Mouse (Mus musculus): ENCODE measurements around the gene Gm960. TPM values are rescaled to one million over a fixed set of nuclear protein-coding genes. Genes with fewer than 3 reads are reported as not detected.
A peak's percentile ranks its signal among the peaks of the same experiment; 100 is the strongest.

Gene Gm960
- polyA plus RNA-seq, 1 experiment from 2014 or later: 5.2 TPM

DNA sequence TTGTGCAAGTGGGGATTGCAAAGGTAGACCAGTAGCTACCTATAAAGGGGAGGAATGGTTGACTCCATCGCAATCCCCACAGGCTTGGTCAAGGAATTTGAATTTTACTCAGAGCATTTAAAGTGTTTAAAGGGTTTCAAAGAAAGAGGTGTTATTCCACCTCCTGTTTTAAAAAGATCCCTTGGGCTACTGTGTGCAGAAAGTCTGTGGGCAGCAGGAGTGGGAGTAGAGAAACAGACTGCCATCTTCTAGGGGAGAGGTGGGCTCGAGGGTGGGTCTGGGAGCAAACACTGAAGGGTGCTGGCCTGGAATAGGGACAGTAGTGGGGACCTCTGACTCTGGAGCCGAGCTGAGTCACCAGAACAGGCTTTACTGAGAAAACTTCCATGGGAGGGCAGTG lies 34.6 kb upstream of the Gm960 start:
- no peak overlapping the region for H3K27ac ChIP-seq
- no peaks in the 10 kb centered on the region for H3K4me1 ChIP-seq
- H3K9me3 ChIP-seq: no peaks in the 10 kb centered on the region
- peaks cover 21% of the 10 kb centered on the region for H3K36me3 ChIP-seq
- H3K4me2 ChIP-seq: no peak overlapping the region
- H3K4me3 ChIP-seq: no peak overlapping the region
- ATAC-seq (ENCODE audit: insufficient number of reproducible peaks, insufficient read depth, low FRiP score, low TSS enrichment, low read depth): no peak
- WGBS: 77% methylated on average over 3 of the region's 3 CpGs
- no peak overlapping the region for H3K9ac ChIP-seq
- no peaks in the 10 kb centered on the region for H3K27me3 ChIP-seq

DNA sequence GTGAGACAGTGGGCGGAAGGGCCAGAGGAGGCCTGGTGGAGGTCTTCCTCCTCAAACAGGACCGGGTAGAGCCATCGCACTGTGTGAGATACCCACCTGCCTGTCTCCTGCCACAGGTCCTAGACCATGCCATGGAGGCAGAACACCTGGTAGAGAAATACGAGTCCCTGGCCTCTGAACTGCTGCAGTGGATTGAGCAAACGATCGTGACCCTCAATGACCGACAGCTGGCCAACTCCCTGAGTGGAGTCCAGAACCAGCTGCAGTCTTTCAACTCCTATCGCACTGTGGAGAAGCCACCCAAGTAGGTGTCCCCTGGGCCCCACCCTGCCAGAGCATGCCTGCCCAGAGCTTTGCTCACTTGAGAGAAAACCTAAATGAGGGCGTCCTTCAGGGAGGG lies 30.7 kb upstream of the Gm960 start:
- no peak overlapping the region for H3K27ac ChIP-seq
- H3K4me2 ChIP-seq: no peak overlapping the region
- WGBS: 91% methylated on average over 9 of the region's 9 CpGs
- no peak overlapping the region for H3K9ac ChIP-seq
- H3K36me3 ChIP-seq: peaks cover 10% of the 10 kb centered on the region
- no peak overlapping the region for H3K4me3 ChIP-seq
- H3K9me3 ChIP-seq: no peaks in the 10 kb centered on the region
- H3K27me3 ChIP-seq: no peaks in the 10 kb centered on the region
- no peaks in the 10 kb centered on the region for H3K4me1 ChIP-seq
- ATAC-seq (ENCODE audit: insufficient number of reproducible peaks, insufficient read depth, low FRiP score, low TSS enrichment, low read depth): no peak

DNA sequence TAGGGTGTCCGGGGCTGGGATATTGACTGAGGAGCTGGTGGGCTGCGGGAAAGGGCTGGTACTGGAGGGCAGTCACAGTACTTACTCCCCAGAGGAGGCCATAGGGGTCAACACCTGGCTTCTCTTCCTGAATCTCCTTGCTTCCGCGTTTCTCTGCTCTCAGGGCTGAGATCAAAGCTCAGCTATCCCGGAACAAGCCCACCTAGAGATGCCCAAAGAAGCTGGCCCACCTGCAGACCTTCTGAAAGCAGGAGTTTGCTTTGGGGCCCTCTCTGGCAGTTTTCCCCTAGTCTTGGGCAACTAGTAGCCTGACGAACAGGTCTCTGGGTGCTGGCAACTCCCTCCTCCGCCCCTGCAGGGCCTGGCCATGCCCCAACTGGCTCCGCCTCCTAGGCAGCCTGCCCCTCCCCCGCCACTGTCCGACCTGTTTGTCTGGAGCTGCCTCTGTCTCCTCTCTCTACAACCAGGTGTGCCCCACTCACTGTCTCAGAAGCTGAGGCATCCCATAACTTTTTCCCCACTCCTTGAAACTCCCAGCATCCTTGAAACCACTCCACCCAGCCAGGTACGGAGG lies 22.3 kb upstream of the Gm960 start:
- Histone ChIP-seq H3K4me1 (peaks cover 18% of the 10 kb centered on the region), H3K36me3 (no peaks in the 10 kb centered on the region), H3K4me3 (peak overlapping the region; percentile 28), H3K9me3 (no peaks in the 10 kb centered on the region), H3K4me2 (peak overlapping the region; percentile 47), H3K27me3 (peaks cover 11% of the 10 kb centered on the region; the same call in 1 of the 2 replicates), H3K9ac (peak overlapping the region; percentile 58), H3K27ac (peak overlapping the region; percentile 51; the same call in 1 of the 2 replicates)
- no peak for ATAC-seq (ENCODE audit: insufficient number of reproducible peaks, insufficient read depth, low FRiP score, low TSS enrichment, low read depth)
- 15% methylated on average over 11 of the region's 11 CpGs for WGBS

DNA sequence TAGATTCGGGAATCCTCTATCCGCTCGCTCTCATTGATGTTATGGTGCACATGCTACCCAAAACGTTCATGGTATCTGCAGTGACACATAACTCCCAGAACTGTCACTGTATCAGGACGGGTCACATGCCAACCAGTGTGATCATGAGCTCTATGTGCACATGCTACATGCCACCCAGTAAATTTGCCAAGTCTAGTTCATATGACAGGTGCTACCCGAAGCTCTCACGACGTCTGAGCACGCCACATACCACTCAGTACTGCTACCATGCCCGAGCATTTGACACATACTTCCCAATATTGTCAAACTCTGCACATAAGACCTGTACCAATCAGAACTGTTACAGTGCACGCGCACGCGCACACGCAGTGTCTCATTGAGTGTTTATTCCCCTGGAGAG lies 21.6 kb upstream of the Gm960 start:
- no peak overlapping the region for H3K4me3 ChIP-seq
- 0 out of 2 replicates have a peak overlapping the region, but pooled peaks have one; percentile 28 for H3K27ac ChIP-seq
- no peak overlapping the region for H3K4me2 ChIP-seq
- no peaks in the 10 kb centered on the region for H3K9me3 ChIP-seq
- WGBS: 74% methylated on average over 15 of the region's 15 CpGs
- no peak overlapping the region for H3K9ac ChIP-seq
- ATAC-seq (ENCODE audit: insufficient number of reproducible peaks, insufficient read depth, low FRiP score, low TSS enrichment, low read depth): no peak
- H3K36me3 ChIP-seq: no peaks in the 10 kb centered on the region
- H3K4me1 ChIP-seq: peaks cover 18% of the 10 kb centered on the region
- H3K27me3 ChIP-seq: peaks cover 15% of the 10 kb centered on the region

DNA sequence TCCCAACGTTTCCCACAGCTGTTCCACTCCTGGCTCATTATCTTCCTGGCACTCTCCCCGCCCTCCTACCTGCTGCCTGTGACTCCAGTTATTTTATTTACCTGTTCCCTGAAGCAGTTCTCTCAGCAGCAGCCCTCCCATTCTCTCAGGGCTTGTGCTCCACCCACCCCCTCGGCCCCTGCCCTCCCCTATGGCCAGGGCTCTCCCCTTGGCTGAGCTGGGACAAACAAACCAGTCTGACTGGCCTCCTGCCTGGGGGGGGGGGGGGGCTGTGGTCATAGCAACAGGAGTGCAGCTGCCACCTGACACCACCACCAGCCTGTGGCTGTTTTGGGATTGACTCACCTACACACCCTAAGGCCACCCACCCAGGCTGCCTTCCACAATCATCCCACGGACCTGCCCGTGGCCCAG lies 20.9 kb upstream of the Gm960 start:
- ATAC-seq (ENCODE audit: insufficient number of reproducible peaks, insufficient read depth, low FRiP score, low TSS enrichment, low read depth): peak; percentile 45; the same call in 1 of the 2 replicates
- no peaks in the 10 kb centered on the region for H3K9me3 ChIP-seq
- peaks cover 18% of the 10 kb centered on the region for H3K4me1 ChIP-seq
- H3K36me3 ChIP-seq: no peaks in the 10 kb centered on the region
- H3K27me3 ChIP-seq: peaks cover 23% of the 10 kb centered on the region
- no peak overlapping the region; the same call in 1 of the 2 replicates for H3K27ac ChIP-seq
- no peak overlapping the region for H3K9ac ChIP-seq
- WGBS: 18% methylated on average over 5 of the region's 5 CpGs
- no peak overlapping the region for H3K4me3 ChIP-seq
- no peak overlapping the region for H3K4me2 ChIP-seq

DNA sequence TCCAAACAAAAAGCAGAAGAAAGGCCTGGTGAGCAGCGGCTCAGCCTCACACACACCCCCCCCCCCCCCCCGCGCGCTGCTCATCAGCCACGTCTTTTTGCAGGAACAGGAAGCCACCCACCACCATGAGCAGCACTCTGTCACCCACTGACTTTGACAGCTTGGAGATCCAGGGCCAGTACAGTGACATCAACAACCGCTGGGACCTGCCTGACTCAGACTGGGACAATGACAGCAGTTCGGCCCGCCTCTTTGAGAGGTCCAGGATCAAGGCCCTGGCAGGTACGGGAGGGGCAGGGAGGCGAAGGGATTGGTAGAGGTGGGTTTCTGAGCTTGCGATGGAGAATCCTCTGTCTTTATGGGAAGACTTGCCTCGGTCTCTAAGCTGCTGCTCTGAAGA lies 20.2 kb upstream of the Gm960 start:
- Histone ChIP-seq H3K9ac (no peak overlapping the region), H3K4me3 (no peak overlapping the region), H3K4me1 (peaks cover 18% of the 10 kb centered on the region), H3K27ac (no peak overlapping the region), H3K27me3 (peaks cover 29% of the 10 kb centered on the region), H3K36me3 (no peaks in the 10 kb centered on the region), H3K4me2 (no peak overlapping the region), H3K9me3 (no peaks in the 10 kb centered on the region)
- 21% methylated on average over 12 of the region's 12 CpGs for WGBS
- ATAC-seq (ENCODE audit: insufficient number of reproducible peaks, insufficient read depth, low FRiP score, low TSS enrichment, low read depth): no peak

DNA sequence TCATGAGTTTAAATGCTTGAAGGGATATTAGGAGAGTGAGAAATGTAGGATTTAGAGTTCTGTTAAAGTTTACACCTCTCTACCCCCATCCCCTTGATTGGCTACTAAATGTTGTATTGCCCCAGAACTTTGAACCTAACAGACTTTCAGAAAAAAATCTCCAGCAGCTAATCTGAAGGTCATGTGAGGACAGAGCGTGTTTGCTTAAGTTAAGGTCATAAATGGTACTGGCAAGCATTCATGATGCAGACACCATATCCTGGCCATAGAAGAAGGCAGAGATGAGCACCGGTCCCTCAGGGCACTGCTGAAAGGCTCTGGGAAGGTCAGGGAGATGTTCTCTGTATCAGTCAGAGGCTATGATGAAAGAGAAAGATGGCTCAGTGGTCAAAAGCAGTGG lies 18.8 kb upstream of the Gm960 start:
- H3K9me3 ChIP-seq: no peaks in the 10 kb centered on the region
- no peak overlapping the region for H3K9ac ChIP-seq
- peaks cover 25% of the 10 kb centered on the region for H3K4me1 ChIP-seq
- 90% methylated on average over 2 of the region's 2 CpGs for WGBS
- H3K36me3 ChIP-seq: no peaks in the 10 kb centered on the region
- no peak for ATAC-seq (ENCODE audit: insufficient number of reproducible peaks, insufficient read depth, low FRiP score, low TSS enrichment, low read depth)
- no peak overlapping the region for H3K4me2 ChIP-seq
- H3K27ac ChIP-seq: no peak overlapping the region
- H3K27me3 ChIP-seq: peaks cover 44% of the 10 kb centered on the region
- no peak overlapping the region for H3K4me3 ChIP-seq

DNA sequence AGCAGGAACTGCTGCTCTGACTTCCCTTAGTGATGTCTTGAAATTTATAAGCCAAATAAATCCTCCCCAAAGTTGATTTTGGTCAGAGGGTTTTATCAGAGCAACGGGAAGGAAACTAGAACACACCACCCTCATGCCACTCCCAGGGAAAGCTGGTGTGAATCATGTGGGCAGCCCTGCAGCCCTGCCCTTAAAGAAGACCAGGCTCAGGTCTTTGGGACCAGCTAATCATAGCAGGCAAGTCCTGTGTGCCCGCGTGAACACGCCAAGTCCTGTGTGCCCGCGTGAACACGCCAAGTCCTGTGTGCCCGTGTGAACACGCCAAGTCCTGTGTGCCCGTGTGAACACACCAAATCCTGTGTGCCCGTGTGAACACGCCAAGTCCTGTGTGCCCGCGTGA lies 18.3 kb upstream of the Gm960 start:
- H3K4me3 ChIP-seq: no peak overlapping the region
- H3K27ac ChIP-seq: no peak overlapping the region
- H3K27me3 ChIP-seq: peaks cover 49% of the 10 kb centered on the region
- peaks cover 25% of the 10 kb centered on the region for H3K4me1 ChIP-seq
- H3K4me2 ChIP-seq: no peak overlapping the region
- ATAC-seq (ENCODE audit: insufficient number of reproducible peaks, insufficient read depth, low FRiP score, low TSS enrichment, low read depth): no peak
- no peak overlapping the region for H3K9ac ChIP-seq
- 94% methylated on average over 14 of the region's 14 CpGs for WGBS
- no peaks in the 10 kb centered on the region for H3K36me3 ChIP-seq
- H3K9me3 ChIP-seq: no peaks in the 10 kb centered on the region

DNA sequence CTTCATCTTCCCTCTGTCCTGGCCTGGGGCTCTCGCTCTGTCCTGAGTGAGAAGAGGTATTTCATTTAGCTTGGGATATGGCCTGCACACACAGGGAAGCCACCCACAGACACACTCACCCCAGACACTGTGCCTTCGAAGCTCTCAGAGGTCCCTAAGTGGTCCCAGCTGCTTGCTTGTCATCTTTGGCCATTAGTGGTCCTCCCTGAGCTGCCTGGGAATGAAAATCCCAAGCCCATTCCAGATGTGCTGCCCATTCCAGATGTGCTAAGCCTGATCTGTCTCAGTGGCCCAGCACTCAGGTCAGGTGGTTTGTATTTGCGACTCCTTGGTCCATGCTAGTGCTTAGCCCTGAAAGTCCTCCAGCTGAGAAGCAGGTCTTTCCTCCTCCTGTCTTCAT lies 15.4 kb upstream of the Gm960 start:
- peaks cover 14% of the 10 kb centered on the region for H3K4me1 ChIP-seq
- no peak overlapping the region for H3K4me2 ChIP-seq
- no peak overlapping the region for H3K4me3 ChIP-seq
- ATAC-seq (ENCODE audit: insufficient number of reproducible peaks, insufficient read depth, low FRiP score, low TSS enrichment, low read depth): no peak
- H3K9ac ChIP-seq: no peak overlapping the region
- H3K27ac ChIP-seq: no peak overlapping the region
- WGBS: 24% methylated on average over 3 of the region's 3 CpGs
- no peaks in the 10 kb centered on the region for H3K9me3 ChIP-seq
- peaks cover 60% of the 10 kb centered on the region for H3K27me3 ChIP-seq
- no peaks in the 10 kb centered on the region for H3K36me3 ChIP-seq

DNA sequence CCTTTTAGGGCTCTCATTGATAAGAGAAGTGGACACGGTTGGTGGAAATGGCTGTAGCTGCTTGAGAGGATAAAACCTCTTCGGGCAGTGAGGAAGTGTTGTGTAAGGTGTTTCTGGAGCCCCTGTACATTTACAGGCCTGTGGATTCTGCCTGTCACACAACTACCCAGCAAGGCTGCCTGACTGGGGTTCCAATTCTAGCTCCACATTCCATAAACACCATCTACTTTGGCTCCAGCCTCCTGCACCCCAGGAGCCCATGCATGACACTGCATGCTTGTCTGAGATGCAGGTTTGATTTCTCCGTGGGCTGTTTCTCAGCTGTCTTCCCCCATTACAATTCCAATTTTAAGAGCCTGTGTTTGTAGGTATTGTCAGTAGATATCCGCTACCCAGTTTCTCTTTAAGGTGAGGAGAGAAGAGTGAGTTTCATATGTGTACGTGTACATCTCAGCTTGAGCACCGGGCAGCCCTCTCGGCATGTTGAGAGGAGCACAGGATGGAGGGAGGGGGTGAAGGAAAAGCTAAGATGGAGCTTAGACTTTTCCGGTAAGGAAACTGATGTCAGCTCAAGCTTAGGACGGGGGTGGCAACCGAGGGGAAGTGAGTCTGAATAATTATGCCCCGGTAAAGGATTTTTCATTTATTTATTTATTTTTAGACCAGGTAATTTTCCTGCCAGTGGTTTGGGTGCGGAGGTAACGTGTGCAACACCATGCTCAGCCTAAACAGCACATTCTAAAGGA lies 14.5 kb upstream of the Gm960 start:
- Histone ChIP-seq H3K27me3 (peaks cover 60% of the 10 kb centered on the region), H3K9ac (peak overlapping the region; percentile 69), H3K27ac (no peak overlapping the region), H3K4me3 (peak overlapping the region; percentile 65), H3K4me2 (peak overlapping the region; percentile 99), H3K9me3 (no peaks in the 10 kb centered on the region), H3K4me1 (peaks cover 14% of the 10 kb centered on the region), H3K36me3 (no peaks in the 10 kb centered on the region)
- no peak for ATAC-seq (ENCODE audit: insufficient number of reproducible peaks, insufficient read depth, low FRiP score, low TSS enrichment, low read depth)
- 36% methylated on average over 13 of the region's 13 CpGs for WGBS

DNA sequence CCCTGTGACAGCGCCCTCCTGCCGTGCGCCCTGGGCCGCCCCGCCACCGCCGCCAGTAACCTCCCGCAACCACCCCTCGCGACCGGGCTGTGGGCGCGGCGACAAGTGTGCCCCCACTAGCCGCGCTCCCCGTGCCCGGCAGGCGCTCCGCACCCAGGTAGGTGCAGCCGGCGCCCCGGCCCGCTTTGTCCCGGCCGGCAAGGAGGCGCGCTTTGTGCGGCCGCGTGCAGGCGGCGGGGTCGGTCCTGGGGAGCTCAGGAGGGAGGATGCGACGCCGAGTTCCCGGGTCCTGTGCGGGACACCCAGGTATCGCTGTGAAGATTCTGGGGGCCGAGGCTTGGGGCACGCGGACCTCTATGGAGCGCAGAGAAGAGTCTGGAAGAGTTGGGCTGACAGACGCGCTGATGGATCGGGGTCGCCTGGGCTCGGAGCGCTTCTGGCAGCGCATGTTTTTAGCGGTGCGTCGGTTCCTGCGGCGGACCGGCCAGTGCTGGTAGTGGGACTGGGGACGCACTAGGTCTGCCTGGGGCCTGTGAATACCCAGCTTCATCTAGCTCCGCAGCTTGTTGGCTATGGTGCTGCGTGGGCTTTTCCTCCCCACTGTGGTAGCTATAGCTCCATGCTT lies 13.8 kb upstream of the Gm960 start:
- no peak overlapping the region for H3K27ac ChIP-seq
- H3K9me3 ChIP-seq: no peaks in the 10 kb centered on the region
- peak overlapping the region; percentile 99 for H3K4me2 ChIP-seq
- H3K4me3 ChIP-seq: peak overlapping the region; percentile 65
- H3K4me1 ChIP-seq: peaks cover 14% of the 10 kb centered on the region
- no peak for ATAC-seq (ENCODE audit: insufficient number of reproducible peaks, insufficient read depth, low FRiP score, low TSS enrichment, low read depth)
- WGBS: under 1% methylated on average over 51 of the region's 60 CpGs
- H3K9ac ChIP-seq: peak overlapping the region; percentile 69
- H3K36me3 ChIP-seq: no peaks in the 10 kb centered on the region
- peaks cover 60% of the 10 kb centered on the region for H3K27me3 ChIP-seq
